Mouse (Mus musculus) T-helper 1 cell (primary cell): ENCODE measurements around the gene Wnt3.

Source experiments
- in situ Hi-C: fragments of 300-600 bp; cut with MboI, MseI; formaldehyde crosslinking; loops from one replicate; pipeline ENCODE4 v1.15.1; 2025; ENCODE audit warnings: high pct_unique_total_duplicates

Gene Wnt3

DNA sequence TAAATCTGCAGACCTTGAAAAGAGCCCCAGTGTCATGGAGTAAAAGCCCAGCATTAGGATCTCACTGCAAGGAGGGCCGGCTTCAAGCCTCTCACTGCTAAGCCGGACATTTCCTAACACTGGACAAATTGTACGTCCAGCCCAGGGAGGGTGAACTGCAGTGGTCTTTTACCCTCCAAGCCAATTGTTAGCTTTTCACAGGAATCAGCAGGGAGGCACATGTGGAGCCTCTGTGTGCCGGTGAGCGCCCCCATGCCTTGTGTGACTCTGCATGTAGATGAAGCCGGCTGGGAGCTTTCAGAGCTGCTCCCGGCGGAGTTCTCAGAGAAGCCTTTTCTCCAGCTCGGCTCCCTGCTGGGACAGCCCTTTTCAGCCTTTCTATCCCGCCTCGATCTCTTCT, 66.9 kb downstream of the Wnt3 start:
- in situ Hi-C loops, result no loop called here

DNA sequence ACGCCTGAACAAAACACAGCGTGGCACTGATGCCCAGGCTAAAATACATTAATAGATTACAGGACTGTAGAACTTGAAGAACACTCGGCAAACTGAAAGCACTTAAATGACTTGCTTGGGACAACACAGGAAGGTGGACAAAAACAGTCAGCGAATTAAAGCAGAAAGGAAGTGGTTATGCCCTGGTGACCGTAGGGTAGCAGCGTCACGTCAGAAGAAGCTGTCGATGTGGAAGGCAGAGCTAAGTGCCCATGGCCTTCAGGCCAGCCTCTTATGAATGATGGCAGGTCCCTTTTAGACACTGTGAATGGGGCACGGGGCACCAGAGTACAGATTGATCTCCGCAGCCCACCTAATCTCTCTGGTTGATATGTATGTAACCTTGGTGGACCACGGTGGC, 74.3 kb downstream of the Wnt3 start:
- in situ Hi-C loops, result no loop called here

DNA sequence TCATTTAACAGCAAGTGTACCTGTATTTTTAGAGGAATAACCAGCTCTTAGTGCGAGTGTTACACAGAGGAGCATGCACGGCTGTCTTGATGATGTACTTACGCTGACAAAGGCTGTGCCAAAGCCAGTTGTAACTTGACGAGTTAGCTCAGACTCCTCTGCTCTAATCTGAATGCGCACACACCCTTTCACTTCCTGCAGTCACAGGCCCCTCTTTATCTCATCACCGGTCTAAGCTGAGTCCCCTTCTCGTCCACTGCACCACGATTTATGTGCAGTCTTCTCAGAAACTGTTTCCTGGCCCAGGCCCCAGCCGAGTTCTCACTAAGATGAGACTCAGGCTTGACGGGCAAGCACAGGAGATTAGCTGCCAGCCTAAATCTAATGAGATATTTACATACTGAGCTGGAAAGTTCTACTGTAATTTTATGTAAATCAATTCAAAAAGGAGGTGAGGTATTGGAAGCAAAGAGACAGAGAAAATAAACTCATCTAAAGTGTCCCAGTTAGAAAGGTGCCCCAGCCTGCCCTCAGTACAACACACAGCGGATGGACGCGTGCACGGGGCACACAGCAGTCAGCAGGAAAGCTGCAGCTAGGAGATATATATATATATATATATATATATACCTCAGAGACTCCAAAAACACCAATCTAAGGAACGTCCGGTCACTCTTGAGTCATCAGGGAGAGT, 78.8 kb downstream of the Wnt3 start:
- in situ Hi-C loops, result no loop called here

GRCm38 (mm10) chr11:103853284-103853920, 79.5 kb downstream of the Wnt3 start:
- in situ Hi-C loops, result no loop called here

DNA sequence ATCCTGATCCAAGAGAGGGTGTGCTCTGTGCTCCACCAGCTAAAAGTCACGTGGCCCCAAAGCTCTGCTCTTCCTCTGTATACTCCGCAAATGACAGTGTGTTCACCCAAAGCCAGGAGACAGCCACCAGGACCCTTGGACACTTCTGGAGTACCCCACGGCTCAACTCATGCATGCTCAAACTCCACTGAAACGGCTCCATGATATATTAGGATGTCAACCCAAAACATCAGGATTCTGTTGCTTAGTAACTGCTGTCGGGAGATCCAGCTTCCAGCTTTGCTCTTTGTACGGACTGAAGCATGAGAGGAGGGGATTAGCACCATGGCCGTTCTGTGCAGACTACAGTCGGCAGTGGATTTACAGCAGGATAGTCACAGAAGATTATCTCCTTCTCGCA, 80.3 kb downstream of the Wnt3 start:
- in situ Hi-C loops, result no loop called here

DNA sequence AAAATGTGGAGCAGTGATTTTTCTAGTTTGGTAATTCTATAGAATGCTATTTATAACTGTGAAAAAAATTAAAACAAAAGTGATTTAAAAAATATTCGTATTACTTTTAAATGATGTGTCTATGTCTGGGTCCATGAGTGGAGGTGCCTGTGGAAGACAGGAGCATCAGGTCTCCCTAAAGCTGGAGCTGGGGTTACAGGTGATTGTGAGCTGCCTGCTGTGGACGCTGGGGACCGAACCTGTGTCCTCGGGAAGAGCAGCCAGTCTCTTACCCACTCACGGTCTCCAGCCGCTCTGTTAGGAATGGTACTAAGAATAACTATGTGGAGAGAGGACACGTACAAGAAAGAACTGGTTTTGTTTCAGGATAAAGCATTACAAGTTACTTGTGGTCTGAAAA, 82.7 kb downstream of the Wnt3 start:
- in situ Hi-C loops, result no loop called here

GRCm38 (mm10) chr11:103858760-103859159, 84.8 kb downstream of the Wnt3 start:
- in situ Hi-C loops, result no loop called here

GRCm38 (mm10) chr11:103859933-103860610, 86.1 kb downstream of the Wnt3 start:
- in situ Hi-C loops, result no loop called here

DNA sequence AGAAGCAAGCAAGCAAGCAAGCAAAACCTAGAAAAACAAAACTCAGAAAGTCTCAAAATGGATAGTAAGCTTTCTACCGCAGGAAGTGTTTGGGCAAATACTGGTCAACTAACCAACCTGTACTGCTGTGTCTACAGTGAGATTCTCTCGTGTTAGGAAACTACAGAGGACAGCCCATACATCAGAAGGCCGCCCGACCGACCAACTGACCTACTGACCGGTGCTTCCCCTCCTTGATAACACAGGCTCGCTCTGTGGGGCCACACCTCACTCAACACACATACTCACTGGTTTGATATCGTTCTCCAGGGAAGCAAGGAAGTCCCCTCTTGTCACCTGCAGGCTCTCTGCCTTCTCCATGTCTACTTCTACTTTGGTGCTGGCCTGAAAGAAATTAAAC, 89.0 kb downstream of the Wnt3 start:
- in situ Hi-C loops, result no loop called here

- in situ Hi-C loops, result no loop called here
Measured at GRCm38 (mm10) chr11:103864486-103864885, 90.5 kb downstream of the Wnt3 start.

- in situ Hi-C loops, result no loop called here
Measured at GRCm38 (mm10) chr11:103865346-103865745, 91.4 kb downstream of the Wnt3 start.
